Mouse (Mus musculus): ENCODE measurements at regions not wholly inside any gene's neighbourhood (a gene's known extent, or its start where the extent isn't known, plus 50 kb on each side); places are given as distances from the start of the nearest gene placed in this dataset.

GRCm38 (mm10) chr8:8772424-8772823, 82.1 kb upstream of the Arglu1 start:
- no peak for DNase-seq (ENCODE audit: low read depth, low spot score)

- DNase-seq (ENCODE audit: low read depth, low spot score): no peak
These were observed 80.1 kb upstream of the Arglu1 start for GRCm38 (mm10) chr8:8770397-8770796.

GRCm38 (mm10) chr8:8762354-8762753, 72.0 kb upstream of the Arglu1 start:
- DNase-seq (ENCODE audit: low read depth, low spot score): no peak

GRCm38 (mm10) chr8:8758283-8758682, 68.0 kb upstream of the Arglu1 start:
- no peak for DNase-seq (ENCODE audit: low read depth, low spot score)

- peak; percentile 52 for DNase-seq (ENCODE audit: low read depth, low spot score)
These were observed 60.9 kb upstream of the Arglu1 start for GRCm38 (mm10) chr8:8751208-8751607.

- DNase-seq (ENCODE audit: low read depth, low spot score): no peak
These were observed 56.4 kb upstream of the Arglu1 start for GRCm38 (mm10) chr8:8746691-8747090.

GRCm38 (mm10) chr8:8745615-8746285, 55.4 kb upstream of the Arglu1 start:
- DNase-seq (ENCODE audit: low read depth, low spot score): peak; percentile 62

Data from ZHBTc4 (cell line).